Mouse (Mus musculus): ENCODE results near the gene Zfp619. TPM values are rescaled to one million over a fixed set of nuclear protein-coding genes. Genes with fewer than 3 reads are reported as not detected.
"Not testable (repeated sequence)": the region's sequence is repeated elsewhere in the genome, so short reads cannot be mapped to it uniquely, and the experiment has no call there.

Zfp619 gene
- polyA plus RNA-seq, 1 experiment from 2014 or later = 1.2 TPM

- no peaks in the 10 kb centered on the region for H3K36me3 ChIP-seq
- 86% methylated on average over 2 of the region's 2 CpGs for WGBS
- no peak for ATAC-seq
- H3K4me3 ChIP-seq (replicated peaks) = no peak overlapping the region
- H3K4me1 ChIP-seq (replicated peaks) = 0 out of 2 replicates have a peak, but pooled peaks cover 3% of the 10 kb centered on the region
- no peaks in the 10 kb centered on the region for H3K27me3 ChIP-seq (replicated peaks)
- no peak overlapping the region for H3K9ac ChIP-seq
- no peak overlapping the region for H3K4me2 ChIP-seq (replicated peaks)
- no peaks in the 10 kb centered on the region for H3K9me3 ChIP-seq
- no peak overlapping the region for H3K27ac ChIP-seq
These were observed 31.8 kb downstream of the Zfp619 start for GRCm38 (mm10) chr7:39549336-39549735.

- Histone ChIP-seq H3K4me2 (replicated peaks) (peak overlapping the region; percentile 71), H3K9ac (peak overlapping the region; percentile 78), H3K4me1 (replicated peaks) (0 out of 2 replicates have a peak, but pooled peaks cover 3% of the 10 kb centered on the region), H3K4me3 (replicated peaks) (peak overlapping the region; percentile 80), H3K9me3 (no peaks in the 10 kb centered on the region), H3K27me3 (replicated peaks) (no peaks in the 10 kb centered on the region), H3K36me3 (0 out of 2 replicates have a peak, but pooled peaks cover 4% of the 10 kb centered on the region), H3K27ac (peak overlapping the region; percentile 95)
- WGBS = 3% methylated on average over 52 of the region's 52 CpGs
- ATAC-seq = peak; percentile 100
These were observed 34.7 kb downstream of the Zfp619 start for GRCm38 (mm10) chr7:39551976-39552891.

DNA sequence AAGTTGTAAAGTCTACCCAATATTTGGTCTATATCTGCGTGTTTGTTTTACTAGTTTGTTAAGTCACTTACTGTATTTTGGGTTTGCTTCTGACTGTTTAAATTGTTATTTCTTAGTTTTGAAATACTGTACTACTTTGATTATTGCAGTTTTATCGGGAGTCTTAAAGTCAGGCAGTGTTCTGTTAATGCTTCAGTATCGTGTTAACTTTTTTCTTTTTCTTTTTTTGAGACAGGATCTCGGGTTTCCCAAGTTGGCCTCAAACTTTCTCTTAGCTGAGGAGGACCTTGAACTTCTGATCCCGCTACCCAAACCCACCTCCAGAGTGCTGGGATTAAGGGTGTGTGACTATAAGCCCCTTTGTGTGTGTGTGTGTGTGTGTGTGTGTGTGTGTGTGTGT, 35.4 kb downstream of the Zfp619 start:
- 0 out of 2 replicates have a peak, but pooled peaks cover 4% of the 10 kb centered on the region for H3K36me3 ChIP-seq
- no peak overlapping the region for H3K27ac ChIP-seq
- WGBS = 6% methylated on average over 5 of the region's 5 CpGs
- peak overlapping the region; percentile 71 for H3K4me2 ChIP-seq (replicated peaks)
- H3K9ac ChIP-seq = no peak overlapping the region; the same call in 1 of the 2 replicates
- 0 out of 2 replicates have a peak, but pooled peaks cover 3% of the 10 kb centered on the region for H3K4me1 ChIP-seq (replicated peaks)
- H3K9me3 ChIP-seq = no peaks in the 10 kb centered on the region
- ATAC-seq = 0 out of 2 replicates have a peak, but pooled peaks have one; percentile 3
- no peaks in the 10 kb centered on the region for H3K27me3 ChIP-seq (replicated peaks)
- H3K4me3 ChIP-seq (replicated peaks) = peak overlapping the region; percentile 80

GRCm38 (mm10) chr7:39553871-39554270, 36.3 kb downstream of the Zfp619 start:
- H3K9me3 ChIP-seq = no peaks in the 10 kb centered on the region
- H3K27me3 ChIP-seq (replicated peaks) = no peaks in the 10 kb centered on the region
- no peak overlapping the region for H3K4me2 ChIP-seq (replicated peaks)
- 0 out of 2 replicates have a peak, but pooled peaks cover 3% of the 10 kb centered on the region for H3K4me1 ChIP-seq (replicated peaks)
- ATAC-seq = no peak
- whole genome bisulfite sequencing = 82% methylated on average over 4 of the region's 4 CpGs
- H3K9ac ChIP-seq = no peak overlapping the region
- no peak overlapping the region for H3K4me3 ChIP-seq (replicated peaks)
- H3K36me3 ChIP-seq = 0 out of 2 replicates have a peak, but pooled peaks cover 4% of the 10 kb centered on the region
- H3K27ac ChIP-seq = no peak overlapping the region

DNA sequence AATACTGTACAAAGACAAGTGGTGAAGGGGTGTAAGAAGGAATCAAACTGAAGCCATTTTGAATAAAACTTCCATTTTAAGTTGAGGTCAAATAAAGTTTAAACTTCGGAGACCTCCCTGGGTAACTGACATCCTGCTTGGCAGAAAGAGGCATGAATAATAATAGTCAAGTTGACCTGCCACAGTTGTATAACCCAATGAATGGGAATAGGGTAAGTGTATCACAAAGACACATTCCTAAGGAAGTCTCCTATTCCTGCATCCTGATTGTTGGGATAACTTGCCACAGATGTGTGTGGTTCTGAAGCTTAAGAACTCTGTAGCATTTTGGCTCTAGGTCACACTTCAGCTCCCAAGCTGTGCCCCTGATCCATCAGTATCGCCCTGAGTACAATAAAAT, 62.5 kb downstream of the Zfp619 start:
- no peak overlapping the region for H3K9ac ChIP-seq
- no peaks in the 10 kb centered on the region for H3K4me1 ChIP-seq (replicated peaks)
- 87% methylated on average over 2 of the region's 2 CpGs for WGBS
- no peaks in the 10 kb centered on the region for H3K36me3 ChIP-seq
- no peaks in the 10 kb centered on the region for H3K27me3 ChIP-seq (replicated peaks)
- no peaks in the 10 kb centered on the region for H3K9me3 ChIP-seq
- ATAC-seq = no peak
- no peak overlapping the region for H3K4me3 ChIP-seq (replicated peaks)
- H3K27ac ChIP-seq = no peak overlapping the region
- no peak overlapping the region for H3K4me2 ChIP-seq (replicated peaks)

- ATAC-seq = no peak
- H3K4me3 ChIP-seq (replicated peaks) = no peak overlapping the region
- H3K27ac ChIP-seq = no peak overlapping the region
- H3K9ac ChIP-seq = no peak overlapping the region
- H3K4me1 ChIP-seq (replicated peaks) = no peaks in the 10 kb centered on the region
- no peaks in the 10 kb centered on the region for H3K9me3 ChIP-seq
- 86% methylated on average over 2 of the region's 2 CpGs for WGBS
- no peaks in the 10 kb centered on the region for H3K36me3 ChIP-seq
- H3K27me3 ChIP-seq (replicated peaks) = no peaks in the 10 kb centered on the region
- no peak overlapping the region for H3K4me2 ChIP-seq (replicated peaks)
These were observed 63.0 kb downstream of the Zfp619 start for GRCm38 (mm10) chr7:39580601-39581000.

DNA sequence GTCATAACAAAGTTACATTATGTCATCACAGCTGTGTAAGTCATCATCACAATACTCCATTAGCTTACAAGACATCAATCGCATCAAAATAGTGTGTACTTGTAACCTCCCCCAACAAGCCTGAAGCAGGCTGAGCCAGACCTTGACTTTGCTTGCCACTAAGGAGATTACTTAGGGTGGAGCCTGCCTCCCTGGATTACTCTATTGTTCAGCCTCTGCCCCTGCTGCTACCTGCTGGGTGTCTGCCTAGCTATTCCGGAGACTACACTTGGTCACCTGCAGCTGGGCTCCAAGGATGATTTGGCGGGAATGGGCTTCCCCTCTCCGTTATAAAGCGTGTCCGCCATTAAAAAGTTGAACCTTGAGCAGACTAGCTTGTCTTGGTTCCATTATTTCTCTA, 69.3 kb downstream of the Zfp619 start:
- ATAC-seq; H3K9ac ChIP-seq; H3K4me2 ChIP-seq (replicated peaks); H3K4me3 ChIP-seq (replicated peaks); H3K27ac ChIP-seq; H3K4me1 ChIP-seq (replicated peaks); H3K36me3 ChIP-seq; H3K27me3 ChIP-seq (replicated peaks); H3K9me3 ChIP-seq: not testable (repeated sequence)
- WGBS = 72% methylated on average over 6 of the region's 6 CpGs

GRCm38 (mm10) chr7:39588037-39588436, 70.5 kb downstream of the Zfp619 start:
- Histone ChIP-seq H3K4me1 (replicated peaks) (no peaks in the 10 kb centered on the region), H3K27me3 (replicated peaks) (no peaks in the 10 kb centered on the region), H3K27ac (no peak overlapping the region), H3K4me3 (replicated peaks) (peak overlapping the region; percentile 46; the same call in 1 of the 2 replicates), H3K9me3 (no peaks in the 10 kb centered on the region), H3K36me3 (no peaks in the 10 kb centered on the region), H3K4me2 (replicated peaks) (peak overlapping the region; percentile 77), H3K9ac (no peak overlapping the region)
- 96% methylated on average over 1 of the region's 1 CpGs for WGBS
- ATAC-seq = no peak

- not testable (repeated sequence) for H3K4me1 ChIP-seq (replicated peaks); H3K27ac ChIP-seq; H3K36me3 ChIP-seq; H3K27me3 ChIP-seq (replicated peaks); H3K9me3 ChIP-seq
- Histone ChIP-seq H3K4me2 (replicated peaks) (peak overlapping the region; percentile 77), H3K4me3 (replicated peaks) (peak overlapping the region; percentile 46), H3K9ac (peak overlapping the region; percentile 39; the same call in 1 of the 2 replicates)
- under 1% methylated on average over 54 of the region's 62 CpGs for WGBS
- ATAC-seq = peak; percentile 96
These were observed 71.0 kb downstream of the Zfp619 start for GRCm38 (mm10) chr7:39588471-39589041.

DNA sequence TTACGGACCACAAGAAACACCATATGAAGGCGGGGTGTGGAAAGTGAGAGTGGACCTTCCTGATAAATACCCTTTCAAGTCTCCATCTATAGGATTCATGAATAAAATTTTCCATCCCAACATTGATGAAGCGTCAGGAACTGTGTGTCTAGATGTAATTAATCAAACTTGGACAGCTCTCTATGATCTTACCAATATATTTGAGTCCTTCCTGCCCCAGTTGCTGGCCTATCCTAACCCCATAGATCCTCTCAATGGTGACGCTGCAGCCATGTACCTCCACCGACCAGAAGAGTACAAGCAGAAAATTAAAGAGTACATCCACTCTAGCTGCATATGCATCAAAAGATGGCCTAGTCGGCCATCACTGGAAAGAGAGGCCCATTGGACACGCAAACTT, 71.5 kb downstream of the Zfp619 start:
- 44% methylated on average over 7 of the region's 7 CpGs for WGBS
- H3K27me3 ChIP-seq (replicated peaks); H3K4me1 ChIP-seq (replicated peaks); H3K36me3 ChIP-seq; H3K9ac ChIP-seq; H3K27ac ChIP-seq; H3K9me3 ChIP-seq: not testable (repeated sequence)
- ATAC-seq = peak; percentile 15; the same call in 1 of the 2 replicates
- H3K4me3 ChIP-seq (replicated peaks) = peak overlapping the region; percentile 46
- peak overlapping the region; percentile 77 for H3K4me2 ChIP-seq (replicated peaks)
